Mouse (Mus musculus): ENCODE measurements at regions not wholly inside any gene's neighbourhood (a gene's known extent, or its start where the extent isn't known, plus 50 kb on each side); places are given as distances from the start of the nearest gene placed in this dataset.
A peak's percentile ranks its signal among the peaks of the same experiment; 100 is the strongest.

DNA sequence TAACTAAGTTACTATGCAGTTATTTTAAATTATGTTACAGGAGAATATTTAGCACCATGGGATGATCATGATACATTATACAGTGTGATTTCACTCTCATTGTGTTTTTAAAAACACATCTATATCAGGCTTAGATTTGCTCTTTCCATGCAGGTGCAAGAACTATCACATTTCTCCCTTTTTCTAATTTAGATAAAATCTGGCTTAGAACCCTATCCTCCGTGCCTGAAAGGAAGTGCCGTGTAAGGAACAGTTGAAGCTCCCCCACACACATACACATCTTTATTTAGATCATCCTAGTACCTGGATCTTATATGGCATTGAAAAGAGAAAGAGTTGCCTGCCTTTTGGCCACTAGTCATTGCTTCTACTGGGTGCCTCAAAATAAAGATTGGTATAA lies 925.0 kb upstream of the Gm7489 start:
- no peak for DNase-seq

DNA sequence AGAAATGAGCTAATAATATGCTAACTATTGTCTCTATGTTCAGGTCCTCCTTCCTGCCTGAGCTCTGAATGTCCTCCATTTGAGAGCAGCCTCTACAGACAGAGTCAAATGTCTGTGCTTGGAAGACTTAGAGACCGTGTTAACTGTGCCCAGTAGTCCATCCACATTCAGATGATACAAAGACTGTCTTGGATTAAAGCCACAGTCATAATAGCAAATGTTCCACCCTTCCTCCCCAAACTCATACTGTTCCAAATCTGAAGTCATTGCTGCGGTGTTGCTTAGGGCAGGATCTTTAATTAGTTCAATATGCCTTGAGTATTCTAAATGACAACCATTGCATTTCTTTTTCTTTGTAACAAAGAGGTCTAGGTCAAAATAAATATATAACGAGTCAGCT lies 923.2 kb upstream of the Gm7489 start:
- no peak for DNase-seq

DNA sequence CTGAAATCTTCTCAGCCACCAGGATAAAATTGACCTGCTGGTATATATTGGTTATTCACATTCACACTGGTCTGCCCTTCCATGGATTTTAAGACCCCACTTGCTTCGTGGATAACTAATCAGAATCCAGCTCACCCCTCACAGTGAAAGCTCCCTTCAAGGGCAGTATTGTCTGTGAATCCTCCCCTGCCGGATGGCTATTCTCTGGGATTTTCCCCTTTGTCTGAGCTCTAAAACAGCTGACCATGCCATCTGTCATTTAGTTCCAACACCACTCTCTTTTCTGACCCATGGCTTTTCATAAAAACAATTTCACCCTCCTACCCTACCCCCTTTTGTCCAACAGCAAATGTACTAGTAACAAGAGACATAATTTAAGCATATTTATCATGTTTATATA lies 920.8 kb upstream of the Gm7489 start:
- DNase-seq: peak; percentile 1 to 2

DNA sequence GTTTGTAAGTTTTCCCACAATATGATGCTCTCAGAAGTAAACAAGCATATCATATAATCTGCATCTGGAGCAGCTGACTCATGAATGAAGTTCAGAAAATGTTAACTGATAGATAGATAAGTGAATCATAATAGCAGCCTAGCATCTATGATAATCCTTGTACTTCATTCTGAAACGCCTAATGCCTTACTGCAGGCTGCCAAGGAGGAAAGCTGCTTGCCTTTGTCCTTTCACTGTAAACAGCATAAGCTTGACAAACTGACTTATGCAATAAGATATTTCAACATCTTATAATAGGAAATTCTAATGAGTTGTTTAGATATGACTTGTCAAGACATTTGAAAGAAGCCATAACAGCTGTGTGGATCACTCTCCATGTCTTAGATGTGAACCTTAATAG lies 920.3 kb upstream of the Gm7489 start:
- no peak for DNase-seq

DNA sequence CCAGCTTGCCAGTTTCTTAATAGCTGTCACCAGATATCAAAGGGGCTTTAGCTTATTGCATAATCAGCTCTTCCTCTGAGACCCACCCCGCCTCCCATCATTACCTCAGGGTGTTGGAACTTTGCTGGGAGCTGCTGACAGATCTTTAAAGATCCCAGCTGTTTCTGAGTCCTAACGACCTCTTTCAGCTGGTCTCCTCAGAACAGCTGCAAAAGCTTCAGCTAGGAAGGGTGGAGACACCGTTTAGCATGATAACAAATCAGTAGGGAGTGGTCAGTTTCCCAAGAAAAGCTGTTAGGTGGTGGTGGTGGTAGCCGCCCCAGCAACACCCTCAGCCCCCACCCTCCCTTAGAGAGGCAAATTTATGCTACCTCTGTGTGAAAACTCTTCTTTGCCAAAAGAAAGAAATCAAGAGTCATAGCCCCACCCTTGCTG lies 916.9 kb upstream of the Gm7489 start:
- DNase-seq: no peak

DNA sequence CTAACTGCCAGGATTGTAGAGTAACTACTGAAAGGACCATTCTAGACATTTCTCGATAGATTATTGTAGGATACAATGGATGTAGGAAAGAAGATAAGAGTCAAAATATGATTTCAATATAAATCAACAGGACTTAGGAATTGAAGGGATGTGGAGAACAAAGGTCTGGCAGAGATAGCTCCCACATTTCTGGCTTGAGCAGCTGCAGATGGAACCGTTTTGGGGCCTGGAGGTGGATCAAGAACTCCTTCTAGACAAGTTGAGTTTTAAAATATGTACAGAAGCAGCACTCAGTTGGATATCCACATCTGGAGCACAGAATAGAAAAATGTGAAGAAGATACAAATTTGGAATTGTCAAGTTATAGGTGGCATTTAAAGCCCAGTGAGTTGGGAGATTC lies 901.9 kb upstream of the Gm7489 start:
- DNase-seq: no peak

DNA sequence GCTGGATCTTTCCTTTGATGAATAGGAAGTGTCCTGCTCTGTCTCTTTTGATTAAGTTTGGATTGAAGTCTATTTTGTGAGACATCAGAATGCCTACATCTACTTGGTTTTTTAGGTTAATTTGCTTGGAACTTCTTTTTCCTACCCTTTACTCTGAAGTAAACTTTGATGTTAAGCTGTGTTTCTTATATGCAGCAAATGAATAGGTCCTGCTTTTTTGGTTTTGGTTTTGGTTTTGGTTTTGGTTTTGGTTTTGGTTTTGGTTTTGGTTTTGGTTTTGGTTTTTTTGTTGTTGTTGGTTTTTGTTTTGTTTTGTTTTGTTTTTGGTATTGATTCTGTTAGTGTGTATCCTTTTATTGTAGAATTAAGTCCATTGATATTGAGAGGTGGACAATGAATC lies 894.1 kb upstream of the Gm7489 start:
- DNase-seq: no peak

DNA sequence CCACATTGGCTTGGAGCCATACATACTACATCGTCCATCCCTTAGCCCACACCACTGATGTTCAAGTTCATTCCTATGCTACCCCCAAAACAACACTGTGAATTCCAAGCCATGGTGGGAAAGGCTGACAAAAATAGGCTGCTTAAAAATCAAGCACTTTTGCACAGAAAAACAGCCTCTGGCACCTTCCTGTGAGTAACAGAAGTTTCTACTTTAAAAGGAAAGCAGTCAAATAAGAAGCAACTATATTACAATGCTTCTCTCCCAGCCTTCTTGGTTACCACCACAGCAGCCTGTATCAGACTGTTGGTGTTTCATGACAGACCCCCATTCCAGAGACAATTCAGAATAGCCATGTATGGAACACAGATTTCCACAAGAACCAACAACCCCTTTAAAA lies 890.4 kb upstream of the Gm7489 start:
- DNase-seq: no peak

DNA sequence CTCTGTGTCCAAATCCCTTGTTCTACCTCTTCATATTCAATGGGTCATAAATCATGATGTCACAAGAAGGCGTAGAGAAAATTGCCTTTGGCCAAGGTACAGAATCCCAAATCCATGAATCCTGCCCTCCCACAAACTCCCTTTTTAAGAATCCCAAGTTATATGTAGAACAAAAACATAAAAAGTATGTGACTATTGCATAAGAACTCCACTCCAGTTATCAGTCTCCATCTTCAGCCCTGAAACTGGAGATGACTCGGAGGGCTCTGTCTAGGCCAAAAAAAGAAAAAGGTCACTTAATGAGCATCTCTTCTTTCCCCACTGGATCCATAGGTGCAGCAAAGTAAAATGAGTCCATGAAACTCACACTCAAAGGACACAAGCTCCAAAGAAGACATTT lies 885.5 kb upstream of the Gm7489 start:
- no peak for DNase-seq

DNA sequence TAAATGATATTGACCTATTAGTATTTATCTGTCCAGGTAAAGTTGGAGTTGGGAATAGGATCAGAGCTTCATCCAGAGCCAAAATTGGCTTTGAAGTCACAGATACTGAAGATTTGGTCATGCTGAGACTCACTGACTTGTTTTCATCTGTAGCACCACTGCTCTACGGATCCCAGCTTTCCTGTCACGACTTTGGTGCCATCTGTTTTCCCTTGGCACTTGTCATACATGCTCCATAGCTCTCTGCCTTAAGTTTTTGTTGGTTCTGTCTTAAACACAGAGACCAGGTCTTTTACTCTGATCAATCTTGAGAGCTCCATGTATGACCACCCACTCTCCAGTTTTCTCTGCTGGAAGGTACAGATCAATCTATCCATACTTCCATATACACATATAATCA lies 884.9 kb upstream of the Gm7489 start:
- DNase-seq: no peak

DNA sequence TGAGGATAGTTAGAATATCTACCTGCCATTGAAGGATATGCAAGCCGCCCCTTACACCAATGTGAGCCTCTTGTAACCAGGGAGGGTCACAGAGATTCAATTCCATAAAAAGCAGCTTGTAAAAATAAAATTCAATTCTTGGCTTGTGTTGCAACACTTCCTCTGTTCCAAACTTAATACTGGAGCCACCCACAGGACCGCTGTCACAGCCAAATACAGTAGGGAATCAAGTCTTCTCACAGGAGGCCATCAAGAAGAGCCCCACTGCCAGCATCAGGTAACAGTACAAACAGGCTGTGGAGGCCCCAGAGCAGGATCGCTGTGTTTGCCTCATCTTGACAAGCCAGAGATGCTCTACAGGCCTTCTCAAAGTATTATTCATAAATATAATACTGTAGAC lies 883.3 kb upstream of the Gm7489 start:
- no peak for DNase-seq

DNA sequence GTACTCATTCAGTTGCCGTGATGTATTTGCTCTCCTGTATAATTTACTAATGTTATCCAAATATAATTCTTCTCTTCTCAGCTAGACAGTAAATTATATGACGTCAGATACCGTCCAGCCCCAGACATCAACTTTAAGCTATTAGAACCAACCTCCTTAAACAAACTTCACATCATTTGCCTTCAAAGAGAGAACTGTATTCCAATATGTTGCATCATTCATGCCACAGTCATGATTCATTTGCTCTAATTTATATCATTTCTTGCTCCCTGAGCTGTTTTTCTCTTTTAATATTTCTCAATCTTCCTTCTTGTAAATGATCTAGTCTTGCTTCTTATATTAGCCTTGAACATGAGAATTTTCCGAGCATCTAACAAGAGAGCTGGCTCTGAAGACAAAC lies 882.7 kb upstream of the Gm7489 start:
- DNase-seq: no peak

DNA sequence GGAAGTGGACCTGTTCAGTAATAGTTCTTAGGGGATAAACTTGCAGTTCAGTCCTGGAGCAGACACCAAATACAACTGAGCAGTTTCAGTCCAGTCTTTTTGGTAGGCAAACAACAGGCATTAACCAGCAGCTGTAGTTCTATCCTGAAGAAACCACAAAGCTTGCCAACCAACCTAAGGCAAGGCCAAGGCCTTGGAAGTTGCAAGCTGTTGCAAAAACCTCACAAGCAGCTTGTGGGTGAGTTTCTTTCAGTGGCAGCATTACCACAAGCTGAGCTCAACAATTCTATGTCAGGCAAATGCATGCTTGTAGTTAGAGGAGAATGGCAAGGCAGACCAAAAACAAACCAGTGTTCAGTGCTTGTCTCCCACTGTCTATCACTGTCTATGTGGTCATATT lies 880.6 kb upstream of the Gm7489 start:
- no peak for DNase-seq

DNA sequence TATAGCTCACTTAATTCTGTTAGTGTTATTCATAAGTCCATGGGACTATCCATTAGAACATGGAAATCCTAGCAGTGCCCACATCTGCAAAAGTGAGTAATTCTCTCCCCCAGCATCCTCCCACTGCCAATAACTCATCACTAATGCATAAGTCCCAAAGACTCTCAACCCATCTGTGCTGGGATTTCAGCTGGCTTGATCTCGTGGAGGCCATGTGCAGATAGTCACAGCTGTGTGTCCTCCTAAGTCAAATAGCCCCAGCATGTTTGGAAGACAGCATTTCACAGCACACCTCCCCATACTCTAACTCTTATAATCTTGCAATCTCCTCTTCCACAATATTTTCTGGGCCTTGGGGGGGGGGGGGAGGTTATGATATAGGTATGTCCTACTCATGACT lies 877.9 kb upstream of the Gm7489 start:
- DNase-seq: no peak

DNA sequence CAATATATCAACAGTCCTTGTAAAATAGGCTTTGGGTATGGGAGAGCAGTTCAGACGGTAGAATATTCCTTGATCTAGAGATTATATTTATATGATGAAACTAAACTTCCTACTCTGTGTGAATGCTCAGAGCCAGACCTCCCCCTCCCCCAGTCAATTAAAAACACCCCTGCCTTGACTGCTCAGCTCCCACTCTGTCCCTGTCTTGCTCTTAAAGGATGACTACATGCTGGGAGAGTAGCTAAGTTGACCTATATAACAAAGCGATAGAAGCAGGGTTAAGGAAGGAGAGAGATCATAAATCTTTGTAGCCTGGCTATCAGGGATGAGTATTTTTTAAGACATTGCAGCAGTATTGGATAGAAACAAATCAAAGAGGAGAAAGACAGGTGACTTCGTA lies 875.4 kb upstream of the Gm7489 start:
- DNase-seq: no peak

Data from cerebellum, postnatal 10 days (tissue).